In genomic region chr8:108759511-108760330, GRCm38 (mm10) we compare ENCODE assay signal across 7 mouse cellular contexts.
DNase-seq lines count a peak whose midpoint lies in the region; ATAC-seq lines count a peak whose summit lies in the region.

No protein-coding gene starts in this region.

- H3K9ac ChIP-seq in kidney, embryonic 16.5 days (replicated peaks; ENCODE audit: low read length): 0 out of 2 replicates have a peak overlapping the region, but pooled peaks have one; percentile 14
- H3K9ac ChIP-seq in lung, embryonic 16.5 days (ENCODE audit: low read length): peak overlapping the region; percentile 36; the same call in 1 of the 2 replicates

- H3K4me1 ChIP-seq in kidney, embryonic 16.5 days (ENCODE audit: insufficient read depth, low read length): peaks cover 57% of the 10 kb centered on the region
- H3K4me1 ChIP-seq in lung, embryonic 16.5 days (replicated peaks; ENCODE audit: control insufficient read depth, insufficient read depth, low read length): peaks cover 39% of the 10 kb centered on the region

- no peaks in the 10 kb centered on the region for H3K27me3 ChIP-seq in kidney, embryonic 16.5 days (ENCODE audit: insufficient read depth, low read length)
- no peaks in the 10 kb centered on the region for H3K27me3 ChIP-seq in lung, embryonic 16.5 days (ENCODE audit: control insufficient read depth, insufficient read depth, low read depth, low read length)

- H3K36me3 ChIP-seq in kidney, embryonic 16.5 days (ENCODE audit: insufficient read depth, low read length): no peaks in the 10 kb centered on the region
- H3K36me3 ChIP-seq in lung, embryonic 16.5 days (ENCODE audit: control insufficient read depth, insufficient read depth, low read length): no peaks in the 10 kb centered on the region

- no peak overlapping the region for H3K4me2 ChIP-seq in kidney, embryonic 16.5 days (replicated peaks; ENCODE audit: low read depth, low read length)
- peak overlapping the region; percentile 17 for H3K4me2 ChIP-seq in lung, embryonic 16.5 days (ENCODE audit: low read depth, low read length)

- peak; percentile 19 to 56 for DNase-seq in CD8-positive naive resting alpha-beta T cell, adult 2 months (ENCODE audit: low read depth in 2 of 2, low spot score in 2 of 2)
- DNase-seq in R1 (ENCODE audit: low read depth, low spot score): peak; percentile 77
- peak; percentile 81 for DNase-seq in gastrocnemius, postnatal 10 days
- DNase-seq in ovary, postnatal 36 days (ENCODE audit: low spot score): peak; percentile 48

- no peaks in the 10 kb centered on the region for H3K9me3 ChIP-seq in kidney, embryonic 16.5 days (ENCODE audit: low read length)
- no peaks in the 10 kb centered on the region for H3K9me3 ChIP-seq in lung, embryonic 16.5 days (ENCODE audit: control insufficient read depth, low read length)

- H3K4me3 ChIP-seq in kidney, embryonic 16.5 days (ENCODE audit: low read length): no peak overlapping the region
- H3K4me3 ChIP-seq in lung, embryonic 16.5 days (ENCODE audit: low read length): no peak overlapping the region

- H3K27ac ChIP-seq in kidney, embryonic 16.5 days (ENCODE audit: low read length): peak overlapping the region; percentile 65
- H3K27ac ChIP-seq in lung, embryonic 16.5 days (ENCODE audit: low read length): peak overlapping the region; percentile 71

- peak; percentile 81 for ATAC-seq in common myeloid progenitor, adult 5-6 weeks (replicated peaks; ENCODE audit: low read depth, poor library complexity, severe bottlenecking)
- peak; percentile 14; the same call in 1 of the 2 replicates for ATAC-seq in kidney, embryonic 16.5 days (ENCODE audit: low FRiP score, low TSS enrichment)
- ATAC-seq in lung, embryonic 16.5 days (ENCODE audit: low read depth): peak; percentile 18; the same call in 1 of the 2 replicates

- 60% methylated on average over 15 of the region's 15 CpGs for WGBS in kidney, embryonic 16.5 days
- 44% methylated on average over 15 of the region's 15 CpGs for WGBS in lung, embryonic 16.5 days

Comparison
In these comparisons a context has a peak if more than half of its experiments do, and no peak if none do; other contexts are left out.
1. ATAC-seq: peak in every context shown above with its lines; median percentile 81 in common myeloid progenitor, adult 5-6 weeks; 18 in lung, embryonic 16.5 days; 14 in kidney, embryonic 16.5 days.